Mouse (Mus musculus): ENCODE measurements at regions not wholly inside any gene's neighbourhood (a gene's known extent, or its start where the extent isn't known, plus 50 kb on each side); places are given as distances from the start of the nearest gene placed in this dataset.

GRCm38 (mm10) chr7:69326311-69326710, 577.3 kb upstream of the Arrdc4 start:
- Histone ChIP-seq H3K4me3 (ENCODE audit: low read depth, low read length) (no peak overlapping the region), H3K36me3 (ENCODE audit: control insufficient read depth, insufficient read depth, low read length) (no peaks in the 10 kb centered on the region), H3K4me1 (ENCODE audit: control insufficient read depth, insufficient read depth, low read length) (no peaks in the 10 kb centered on the region), H3K9me3 (ENCODE audit: control insufficient read depth, low read length) (no peaks in the 10 kb centered on the region), H3K27me3 (replicated peaks; ENCODE audit: control insufficient read depth, insufficient read depth, low read length) (no peaks in the 10 kb centered on the region), H3K27ac (replicated peaks; ENCODE audit: low read depth, low read length) (no peak overlapping the region), H3K9ac (ENCODE audit: low read depth, low read length) (no peak overlapping the region), H3K4me2 (ENCODE audit: low read depth, low read length) (no peak overlapping the region)
- DNase-seq (ENCODE audit: low spot score) (no peak), ATAC-seq (ENCODE audit: low read depth) (no peak)
- WGBS = 75% methylated on average over 2 of the region's 2 CpGs

- DNase-seq (ENCODE audit: low spot score) (no peak), ATAC-seq (ENCODE audit: low read depth) (no peak)
- no peaks in the 10 kb centered on the region for H3K4me1 ChIP-seq (ENCODE audit: control insufficient read depth, insufficient read depth, low read length)
- no peaks in the 10 kb centered on the region for H3K27me3 ChIP-seq (replicated peaks; ENCODE audit: control insufficient read depth, insufficient read depth, low read length)
- no peak overlapping the region for H3K27ac ChIP-seq (replicated peaks; ENCODE audit: low read depth, low read length)
- H3K36me3 ChIP-seq (ENCODE audit: control insufficient read depth, insufficient read depth, low read length) = no peaks in the 10 kb centered on the region
- H3K4me3 ChIP-seq (ENCODE audit: low read depth, low read length) = no peak overlapping the region
- H3K4me2 ChIP-seq (ENCODE audit: low read depth, low read length) = no peak overlapping the region
- no peak overlapping the region for H3K9ac ChIP-seq (ENCODE audit: low read depth, low read length)
- 40% methylated on average over 4 of the region's 4 CpGs for WGBS
- no peaks in the 10 kb centered on the region for H3K9me3 ChIP-seq (ENCODE audit: control insufficient read depth, low read length)
These were observed 528.1 kb upstream of the Arrdc4 start for GRCm38 (mm10) chr7:69277056-69277705.

GRCm38 (mm10) chr7:69276376-69277055, 527.5 kb upstream of the Arrdc4 start:
- ATAC-seq (ENCODE audit: low read depth) (no peak), DNase-seq (ENCODE audit: low spot score) (no peak)
- no peak overlapping the region for H3K9ac ChIP-seq (ENCODE audit: low read depth, low read length)
- H3K4me2 ChIP-seq (ENCODE audit: low read depth, low read length) = no peak overlapping the region
- no peaks in the 10 kb centered on the region for H3K4me1 ChIP-seq (ENCODE audit: control insufficient read depth, insufficient read depth, low read length)
- 67% methylated on average over 5 of the region's 5 CpGs for WGBS
- H3K4me3 ChIP-seq (ENCODE audit: low read depth, low read length) = no peak overlapping the region
- no peaks in the 10 kb centered on the region for H3K27me3 ChIP-seq (replicated peaks; ENCODE audit: control insufficient read depth, insufficient read depth, low read length)
- no peak overlapping the region for H3K27ac ChIP-seq (replicated peaks; ENCODE audit: low read depth, low read length)
- no peaks in the 10 kb centered on the region for H3K36me3 ChIP-seq (ENCODE audit: control insufficient read depth, insufficient read depth, low read length)
- no peaks in the 10 kb centered on the region for H3K9me3 ChIP-seq (ENCODE audit: control insufficient read depth, low read length)

GRCm38 (mm10) chr7:69273670-69274069, 524.6 kb upstream of the Arrdc4 start:
- no peak overlapping the region for H3K9ac ChIP-seq (ENCODE audit: low read depth, low read length)
- no peaks in the 10 kb centered on the region for H3K27me3 ChIP-seq (replicated peaks; ENCODE audit: control insufficient read depth, insufficient read depth, low read length)
- H3K4me3 ChIP-seq (ENCODE audit: low read depth, low read length) = no peak overlapping the region
- no peak overlapping the region for H3K4me2 ChIP-seq (ENCODE audit: low read depth, low read length)
- no peaks in the 10 kb centered on the region for H3K36me3 ChIP-seq (ENCODE audit: control insufficient read depth, insufficient read depth, low read length)
- no peaks in the 10 kb centered on the region for H3K4me1 ChIP-seq (ENCODE audit: control insufficient read depth, insufficient read depth, low read length)
- WGBS = 84% methylated on average over 1 of the region's 1 CpGs
- H3K9me3 ChIP-seq (ENCODE audit: control insufficient read depth, low read length) = no peaks in the 10 kb centered on the region
- H3K27ac ChIP-seq (replicated peaks; ENCODE audit: low read depth, low read length) = no peak overlapping the region
- ATAC-seq (ENCODE audit: low read depth) (no peak), DNase-seq (ENCODE audit: low spot score) (no peak)

GRCm38 (mm10) chr7:69244519-69244918, 495.5 kb upstream of the Arrdc4 start:
- Histone ChIP-seq H3K9ac (ENCODE audit: low read depth, low read length) (no peak overlapping the region), H3K4me2 (ENCODE audit: low read depth, low read length) (no peak overlapping the region), H3K27me3 (replicated peaks; ENCODE audit: control insufficient read depth, insufficient read depth, low read length) (no peaks in the 10 kb centered on the region), H3K4me3 (ENCODE audit: low read depth, low read length) (no peak overlapping the region), H3K9me3 (ENCODE audit: control insufficient read depth, low read length) (no peaks in the 10 kb centered on the region), H3K36me3 (ENCODE audit: control insufficient read depth, insufficient read depth, low read length) (no peaks in the 10 kb centered on the region), H3K4me1 (ENCODE audit: control insufficient read depth, insufficient read depth, low read length) (no peaks in the 10 kb centered on the region), H3K27ac (replicated peaks; ENCODE audit: low read depth, low read length) (no peak overlapping the region)
- 79% methylated on average over 2 of the region's 2 CpGs for WGBS
- DNase-seq (ENCODE audit: low spot score) = no peak
- no peak for ATAC-seq (ENCODE audit: low read depth)

- no peaks in the 10 kb centered on the region for H3K27me3 ChIP-seq (replicated peaks; ENCODE audit: control insufficient read depth, insufficient read depth, low read length)
- no peak overlapping the region for H3K9ac ChIP-seq (ENCODE audit: low read depth, low read length)
- DNase-seq (ENCODE audit: low spot score) = no peak
- no peaks in the 10 kb centered on the region for H3K9me3 ChIP-seq (ENCODE audit: control insufficient read depth, low read length)
- H3K27ac ChIP-seq (replicated peaks; ENCODE audit: low read depth, low read length) = no peak overlapping the region
- no peaks in the 10 kb centered on the region for H3K36me3 ChIP-seq (ENCODE audit: control insufficient read depth, insufficient read depth, low read length)
- H3K4me1 ChIP-seq (ENCODE audit: control insufficient read depth, insufficient read depth, low read length) = no peaks in the 10 kb centered on the region
- H3K4me3 ChIP-seq (ENCODE audit: low read depth, low read length) = no peak overlapping the region
- no peak for ATAC-seq (ENCODE audit: low read depth)
- 58% methylated on average over 2 of the region's 2 CpGs for WGBS
- H3K4me2 ChIP-seq (ENCODE audit: low read depth, low read length) = no peak overlapping the region
These were observed 484.3 kb upstream of the Arrdc4 start for GRCm38 (mm10) chr7:69233296-69233695.

- Histone ChIP-seq H3K9me3 (ENCODE audit: control insufficient read depth, low read length) (0 out of 2 replicates have a peak, but pooled peaks cover 3% of the 10 kb centered on the region), H3K4me2 (ENCODE audit: low read depth, low read length) (no peak overlapping the region), H3K9ac (ENCODE audit: low read depth, low read length) (no peak overlapping the region), H3K4me1 (ENCODE audit: control insufficient read depth, insufficient read depth, low read length) (no peaks in the 10 kb centered on the region), H3K36me3 (ENCODE audit: control insufficient read depth, insufficient read depth, low read length) (no peaks in the 10 kb centered on the region), H3K4me3 (ENCODE audit: low read depth, low read length) (no peak overlapping the region), H3K27ac (replicated peaks; ENCODE audit: low read depth, low read length) (no peak overlapping the region), H3K27me3 (replicated peaks; ENCODE audit: control insufficient read depth, insufficient read depth, low read length) (no peaks in the 10 kb centered on the region)
- WGBS = 60% methylated on average over 6 of the region's 6 CpGs
- DNase-seq (ENCODE audit: low spot score) = peak; percentile 18
- no peak for ATAC-seq (ENCODE audit: low read depth)
These were observed 468.8 kb upstream of the Arrdc4 start for GRCm38 (mm10) chr7:69217871-69218270.
